Mouse (Mus musculus): ENCODE results near the gene Loxl4.

GRCm38 (mm10) chr19:42655006-42655405, 42.4 kb upstream of the Loxl4 start:
- TF ChIP-seq CTCF (IDR thresholded peaks at IDR 0.05; ENCODE audit: extremely low read depth, insufficient read length, insufficient replicate concordance, low read depth, low read length) (peak; percentile 74; the same call in 1 of the 2 replicates), POLR2A (IDR thresholded peaks at IDR 0.05; ENCODE audit: low read depth, low read length) (no peak)
